Mouse (Mus musculus): Measurements from ENCODE around the gene T.

GRCm38 (mm10) chr17:8447676-8448192, 13.5 kb downstream of the T start:
- TF ChIP-seq POLR2A (IDR thresholded peaks at IDR 0.05; ENCODE audit: insufficient read depth, low read depth, low read length) (no peak), CTCF (IDR thresholded peaks at IDR 0.05; ENCODE audit: insufficient read depth, low read depth, low read length) (no peak)
